Mouse (Mus musculus): ENCODE results near the gene Ipmk. TPM values are rescaled to one million over a fixed set of nuclear protein-coding genes. Genes with fewer than 3 reads are reported as not detected.
"Not testable (repeated sequence)": the region's sequence is repeated elsewhere in the genome, so short reads cannot be mapped to it uniquely, and the experiment has no call there.

The Ipmk gene
- polyA plus RNA-seq, 1 experiment: 11.8 TPM

DNA sequence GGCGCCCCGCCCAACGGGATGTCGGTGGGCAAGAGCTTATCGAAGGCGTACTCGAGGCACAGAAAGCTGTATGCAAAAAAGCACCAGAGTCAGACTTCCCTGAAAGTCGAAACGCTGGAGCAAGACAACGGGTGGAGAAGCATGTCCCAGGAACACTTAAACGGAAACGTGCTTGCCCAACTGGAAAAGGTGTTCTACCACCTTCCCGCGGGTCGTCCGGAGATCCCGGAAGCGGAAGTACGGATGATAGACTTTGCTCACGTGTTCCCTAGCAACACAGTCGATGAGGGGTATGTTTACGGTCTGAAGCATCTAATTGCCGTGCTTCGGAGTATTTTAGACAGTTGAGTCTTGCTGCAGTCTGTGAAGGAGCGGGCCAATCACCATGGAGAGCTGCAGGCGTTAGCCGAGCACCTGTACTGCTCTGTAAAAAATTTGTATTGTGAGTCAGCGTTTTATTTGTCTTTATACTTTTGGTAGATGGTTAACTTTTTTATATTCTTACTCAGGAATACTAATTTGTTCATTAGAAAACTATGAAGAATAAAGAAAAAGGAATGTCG lies 34.0 kb downstream of the Ipmk start:
- TF ChIP-seq POLR2A (IDR thresholded peaks at IDR 0.05; ENCODE audit: low read depth, low read length) (no peak), CTCF (IDR thresholded peaks at IDR 0.05; ENCODE audit: borderline replicate concordance, insufficient read depth, low read length) (no peak)
- H3K27ac ChIP-seq (ENCODE audit: insufficient read depth, low read length): no peak overlapping the region
- no peak overlapping the region for H3K4me3 ChIP-seq (ENCODE audit: insufficient read depth, low read length)
- no peaks in the 10 kb centered on the region for H3K4me1 ChIP-seq (ENCODE audit: control insufficient read depth, insufficient read depth, low read length)

DNA sequence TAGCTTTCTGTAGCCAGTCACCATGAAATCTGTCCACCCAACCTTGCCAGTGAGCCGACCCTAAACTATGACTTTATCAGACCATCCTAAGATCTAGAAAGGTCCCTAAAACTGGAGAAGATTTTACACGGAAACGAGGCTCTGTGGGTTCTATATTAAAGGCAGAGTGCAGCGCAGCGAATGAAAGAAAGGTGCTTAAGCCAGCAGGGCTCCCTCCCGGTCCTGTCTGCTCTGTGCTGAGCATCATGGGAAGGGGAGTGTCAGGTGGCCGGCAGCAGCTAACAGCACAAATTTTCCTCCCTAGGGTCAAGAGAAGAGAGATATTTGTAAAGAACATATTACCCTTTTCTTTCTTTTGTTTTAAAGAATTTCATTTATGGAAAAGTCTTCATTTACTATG lies 34.5 kb downstream of the Ipmk start:
- no peak for TF ChIP-seq CTCF (IDR thresholded peaks at IDR 0.05; ENCODE audit: borderline replicate concordance, insufficient read depth, low read length)
- TF ChIP-seq POLR2A (IDR thresholded peaks at IDR 0.05; ENCODE audit: low read depth, low read length): no peak
- no peaks in the 10 kb centered on the region for H3K4me1 ChIP-seq (ENCODE audit: control insufficient read depth, insufficient read depth, low read length)
- H3K27ac ChIP-seq (ENCODE audit: insufficient read depth, low read length): no peak overlapping the region
- no peak overlapping the region for H3K4me3 ChIP-seq (ENCODE audit: insufficient read depth, low read length)

DNA sequence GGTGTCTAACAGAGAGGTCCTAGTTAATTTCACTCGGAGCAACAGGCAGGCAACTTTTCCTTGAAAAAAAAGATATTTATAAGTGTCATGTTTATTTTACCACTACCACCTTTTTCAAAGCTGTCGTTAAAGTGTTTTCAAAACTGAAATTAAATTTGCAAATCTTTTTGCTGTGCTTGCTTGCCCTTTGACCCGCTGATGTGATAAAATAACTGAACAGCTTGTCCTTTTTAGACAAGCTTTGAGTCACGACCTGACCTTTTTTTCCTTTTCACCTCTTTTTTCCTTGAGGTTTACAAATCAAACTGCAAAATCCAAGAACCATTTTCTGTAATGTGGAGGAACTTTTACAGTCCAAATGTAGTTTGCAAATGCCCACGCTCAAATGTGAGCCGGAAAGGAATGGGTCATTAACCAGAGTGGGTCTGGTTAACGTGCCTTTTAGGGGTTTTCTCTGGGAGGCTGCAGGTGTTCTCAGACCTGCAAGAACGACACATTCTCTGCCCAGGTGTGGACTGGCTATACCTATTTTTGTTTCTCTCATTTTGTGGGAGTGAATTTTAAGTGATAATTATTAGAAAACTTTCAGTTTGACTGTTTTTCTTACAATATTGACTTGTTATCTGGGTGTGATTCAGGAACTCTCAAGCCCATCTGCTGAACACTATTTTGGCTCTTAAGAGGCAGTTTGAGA lies 35.4 kb downstream of the Ipmk start:
- no peak overlapping the region for H3K4me3 ChIP-seq (ENCODE audit: insufficient read depth, low read length)
- H3K4me1 ChIP-seq (ENCODE audit: control insufficient read depth, insufficient read depth, low read length): no peaks in the 10 kb centered on the region
- TF ChIP-seq POLR2A (IDR thresholded peaks at IDR 0.05; ENCODE audit: low read depth, low read length) (no peak), CTCF (IDR thresholded peaks at IDR 0.05; ENCODE audit: borderline replicate concordance, insufficient read depth, low read length) (no peak)
- no peak overlapping the region for H3K27ac ChIP-seq (ENCODE audit: insufficient read depth, low read length)

DNA sequence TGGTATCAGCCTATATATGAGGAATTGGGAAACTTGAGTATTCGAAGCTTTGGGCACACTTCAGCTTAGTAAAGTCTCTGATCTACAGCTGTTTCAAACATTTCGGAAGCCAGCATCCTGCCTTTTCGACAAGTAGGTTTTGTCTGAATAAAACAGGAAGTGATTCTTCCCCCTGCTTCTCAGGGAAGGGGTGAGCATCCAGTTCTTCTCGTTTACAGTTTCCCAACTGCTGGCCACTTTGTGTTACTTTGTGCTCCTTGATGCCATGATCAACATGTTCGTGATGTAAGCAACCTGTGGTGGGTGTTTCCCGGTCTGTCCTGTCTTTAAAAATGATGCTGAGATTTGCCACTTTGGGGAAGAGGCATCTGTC lies 36.0 kb downstream of the Ipmk start:
- not testable (repeated sequence) for H3K27ac ChIP-seq (ENCODE audit: insufficient read depth, low read length); H3K4me1 ChIP-seq (ENCODE audit: control insufficient read depth, insufficient read depth, low read length); H3K4me3 ChIP-seq (ENCODE audit: insufficient read depth, low read length)

DNA sequence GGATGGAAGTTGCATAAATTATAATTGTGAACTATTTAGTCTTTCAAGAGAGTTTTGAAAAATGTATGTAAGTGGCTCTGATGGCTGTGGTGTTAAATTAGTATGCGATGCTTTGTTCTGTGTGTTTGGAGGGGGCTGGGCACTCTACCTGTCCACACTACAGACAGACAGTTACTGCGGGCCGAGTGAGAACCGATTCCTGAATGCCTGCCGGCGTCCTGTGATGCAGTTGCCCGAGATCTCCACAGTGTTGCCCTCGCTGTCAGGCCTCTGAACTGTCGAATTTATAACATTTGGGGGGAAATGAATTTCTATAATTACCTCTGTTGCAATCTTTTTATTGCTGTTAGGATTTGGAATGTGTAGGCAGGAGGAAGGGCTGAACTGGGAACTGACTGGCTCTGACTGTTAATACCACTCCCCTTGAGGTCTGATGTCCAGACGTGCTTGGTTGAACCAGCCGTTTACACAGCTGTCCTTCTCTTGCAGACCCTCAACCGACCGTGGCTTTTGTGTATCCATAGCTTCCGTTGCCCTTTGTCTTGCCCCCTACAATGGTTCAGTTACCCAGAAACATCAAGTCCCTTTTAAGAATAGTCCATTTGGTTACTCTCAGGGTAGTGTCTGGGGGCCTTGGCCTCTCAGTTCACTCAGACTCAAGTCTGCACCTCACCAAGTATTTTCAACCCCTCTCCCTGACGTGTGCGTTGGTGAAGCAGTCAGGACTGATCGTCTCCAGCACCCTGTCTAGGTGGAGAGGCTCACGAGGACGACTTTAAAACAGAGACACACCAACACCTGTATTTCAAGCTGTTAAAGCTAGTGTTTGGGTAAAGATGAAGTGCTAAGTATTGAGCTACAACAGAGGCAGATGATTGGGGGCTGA lies 36.8 kb downstream of the Ipmk start:
- H3K27ac ChIP-seq (ENCODE audit: insufficient read depth, low read length): no peak overlapping the region
- TF ChIP-seq POLR2A (IDR thresholded peaks at IDR 0.05; ENCODE audit: low read depth, low read length) (no peak), CTCF (IDR thresholded peaks at IDR 0.05; ENCODE audit: borderline replicate concordance, insufficient read depth, low read length) (no peak)
- H3K4me3 ChIP-seq (ENCODE audit: insufficient read depth, low read length): no peak overlapping the region
- H3K4me1 ChIP-seq (ENCODE audit: control insufficient read depth, insufficient read depth, low read length): no peaks in the 10 kb centered on the region

DNA sequence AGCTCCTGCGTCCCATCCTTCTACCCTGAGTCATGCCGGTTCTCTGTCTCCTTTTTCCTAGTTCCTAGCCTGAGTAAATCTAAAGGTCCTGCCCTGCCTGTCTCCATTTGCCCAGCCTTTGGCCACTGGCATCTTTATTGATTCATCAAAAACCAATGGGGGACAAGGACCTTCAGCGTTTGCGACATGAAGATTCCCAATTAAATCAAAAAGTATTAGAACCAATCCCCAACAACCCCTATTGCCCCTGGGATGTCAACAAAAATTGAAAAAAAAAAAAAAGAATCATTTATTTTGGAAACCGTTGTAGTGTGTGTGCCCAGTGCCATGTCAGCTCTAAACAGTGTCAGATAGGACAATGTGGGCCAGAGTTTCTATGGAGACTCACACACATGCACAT lies 41.7 kb downstream of the Ipmk start:
- no peaks in the 10 kb centered on the region for H3K4me1 ChIP-seq (ENCODE audit: control insufficient read depth, insufficient read depth, low read length)
- no peak overlapping the region for H3K4me3 ChIP-seq (ENCODE audit: insufficient read depth, low read length)
- TF ChIP-seq POLR2A (IDR thresholded peaks at IDR 0.05; ENCODE audit: low read depth, low read length): no peak
- no peak for TF ChIP-seq CTCF (IDR thresholded peaks at IDR 0.05; ENCODE audit: borderline replicate concordance, insufficient read depth, low read length)
- H3K27ac ChIP-seq (ENCODE audit: insufficient read depth, low read length): no peak overlapping the region

DNA sequence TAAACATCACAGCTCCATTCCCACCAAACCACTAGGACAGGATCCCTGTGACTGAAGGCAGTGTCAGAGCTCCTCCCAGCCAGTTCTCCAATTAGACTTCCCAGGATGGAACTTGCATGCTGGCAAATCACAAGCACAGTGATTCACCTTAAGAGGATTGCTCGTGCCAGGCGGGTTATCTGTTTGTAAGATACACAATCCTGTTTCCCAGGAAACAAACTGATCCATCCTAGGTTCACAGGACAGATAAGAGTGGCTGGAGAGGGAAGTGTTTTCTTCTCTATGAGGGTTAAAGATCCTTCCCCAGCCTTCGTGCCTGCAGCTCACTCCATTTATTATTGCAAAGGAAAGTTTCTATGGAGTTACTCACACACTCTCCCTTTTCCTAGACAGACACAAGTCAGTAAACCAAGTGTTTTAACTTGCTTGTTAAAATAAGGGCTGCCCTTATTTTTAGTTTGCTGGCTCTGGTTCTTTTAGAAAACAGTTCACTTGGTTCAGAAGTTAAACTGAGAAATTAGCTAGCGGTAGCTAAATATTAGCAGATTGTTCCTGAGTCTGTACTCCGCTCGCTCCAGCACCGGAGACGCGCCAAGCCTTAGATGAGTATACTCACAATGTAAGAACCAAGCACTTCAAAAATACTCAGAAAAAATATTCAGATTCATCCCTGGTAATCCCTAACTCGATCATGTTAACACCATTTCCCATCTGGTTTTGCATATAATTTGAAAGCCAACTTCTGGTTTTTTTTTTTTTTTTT lies 51.0 kb downstream of the Ipmk start:
- TF ChIP-seq POLR2A (IDR thresholded peaks at IDR 0.05; ENCODE audit: low read depth, low read length) (no peak), CTCF (IDR thresholded peaks at IDR 0.05; ENCODE audit: borderline replicate concordance, insufficient read depth, low read length) (no peak)
- no peak overlapping the region for H3K4me3 ChIP-seq (ENCODE audit: insufficient read depth, low read length)

DNA sequence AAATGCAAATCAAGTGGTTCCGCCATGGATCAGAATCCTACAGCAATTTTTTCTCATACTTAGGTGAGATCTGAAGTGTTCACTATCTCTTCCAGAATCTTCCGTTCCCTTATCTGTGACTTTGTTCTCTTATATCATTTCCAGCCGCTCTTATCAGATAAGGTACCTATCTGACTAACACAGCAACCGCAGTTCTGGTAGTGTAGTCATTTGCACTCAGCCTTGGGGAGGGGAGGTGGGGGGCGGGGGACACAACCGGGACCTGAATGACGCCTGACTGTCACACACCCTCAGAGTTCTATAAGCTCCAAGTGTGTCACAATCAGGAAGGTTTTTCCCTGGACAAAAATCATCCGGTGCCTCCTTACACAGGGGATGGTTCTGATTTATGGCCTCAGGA lies 51.8 kb downstream of the Ipmk start:
- Histone ChIP-seq H3K27ac (ENCODE audit: insufficient read depth, low read length) (no peak overlapping the region), H3K4me3 (ENCODE audit: insufficient read depth, low read length) (no peak overlapping the region), H3K4me1 (ENCODE audit: control insufficient read depth, insufficient read depth, low read length) (no peaks in the 10 kb centered on the region)
- no peak for TF ChIP-seq CTCF (IDR thresholded peaks at IDR 0.05; ENCODE audit: borderline replicate concordance, insufficient read depth, low read length)

More for the DNA sequence above, 51.0 kb downstream of the Ipmk start:
- Histone ChIP-seq H3K4me1 (ENCODE audit: control insufficient read depth, insufficient read depth, low read length) (no peaks in the 10 kb centered on the region), H3K27ac (ENCODE audit: insufficient read depth, low read length) (no peak overlapping the region)

DNA sequence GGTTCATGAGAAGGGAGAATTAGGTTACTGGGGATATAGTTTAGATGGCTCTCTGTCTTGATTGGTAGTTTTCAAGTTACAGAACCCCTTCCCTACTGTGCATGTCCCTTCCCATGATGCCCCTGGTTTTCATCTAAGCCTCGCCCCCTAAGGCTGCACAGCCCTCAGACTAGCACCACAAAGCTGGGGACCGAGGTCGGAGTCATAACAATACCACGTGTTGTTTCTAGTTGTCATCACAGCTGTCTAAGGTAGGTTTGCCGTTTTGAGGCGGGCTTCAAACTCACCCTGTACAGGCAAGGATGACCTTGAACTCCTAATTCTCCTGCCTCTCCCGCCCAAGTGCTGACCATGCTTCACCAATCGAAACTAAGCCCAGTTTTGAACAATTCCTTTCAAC lies 52.4 kb downstream of the Ipmk start:
- TF ChIP-seq CTCF (IDR thresholded peaks at IDR 0.05; ENCODE audit: borderline replicate concordance, insufficient read depth, low read length) (no peak), POLR2A (IDR thresholded peaks at IDR 0.05; ENCODE audit: low read depth, low read length) (no peak)
- no peak overlapping the region for H3K4me3 ChIP-seq (ENCODE audit: insufficient read depth, low read length)
- H3K4me1 ChIP-seq (ENCODE audit: control insufficient read depth, insufficient read depth, low read length): no peaks in the 10 kb centered on the region
- H3K27ac ChIP-seq (ENCODE audit: insufficient read depth, low read length): no peak overlapping the region

All from embryonic fibroblast, embryonic 13.5 days (primary cell).